In the genomic region with DNA sequence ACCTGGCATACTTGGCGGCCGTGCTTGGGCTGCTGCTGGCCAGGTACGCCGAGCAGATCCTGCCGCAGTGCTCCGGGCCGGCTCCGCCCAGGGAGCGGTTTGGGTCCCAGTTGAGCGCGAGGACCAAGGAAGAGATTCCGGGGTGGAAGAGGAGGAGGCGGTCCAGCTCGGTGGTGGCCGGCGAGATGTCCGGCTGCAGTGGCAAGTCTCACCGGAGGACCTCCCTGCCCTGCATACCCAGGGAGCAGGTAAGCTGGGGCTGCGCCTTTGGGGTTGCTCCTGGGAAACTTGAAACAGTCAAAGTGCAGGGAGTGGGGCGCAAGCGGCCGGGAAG, we compare ENCODE assay signal across 8 mouse cellular contexts. TPM values are rescaled to one million over a fixed set of nuclear protein-coding genes. Genes with fewer than 3 reads are reported as not detected.
DNase-seq lines count a peak whose midpoint lies in the region; ATAC-seq and TF ChIP-seq lines count a peak whose summit lies in the region.

No protein-coding gene starts in this region.

- TF ChIP-seq CTCF in liver, postnatal 0 days (IDR thresholded peaks at IDR 0.05; ENCODE audit: low read depth), result no peak

- H3K27me3 ChIP-seq in forebrain, embryonic 10.5 days (ENCODE audit: poor library complexity, severe bottlenecking), result peaks cover 57% of the 10 kb centered on the region
- peaks cover 53% of the 10 kb centered on the region for H3K27me3 ChIP-seq in hindbrain, embryonic 13.5 days
- H3K27me3 ChIP-seq in liver, postnatal 0 days (ENCODE audit: insufficient read depth, low read length), result peaks cover 26% of the 10 kb centered on the region

- no peaks in the 10 kb centered on the region for H3K36me3 ChIP-seq in forebrain, embryonic 10.5 days (replicated peaks)
- H3K36me3 ChIP-seq in hindbrain, embryonic 13.5 days, result no peaks in the 10 kb centered on the region
- H3K36me3 ChIP-seq in liver, postnatal 0 days (replicated peaks; ENCODE audit: insufficient read depth, low read length), result no peaks in the 10 kb centered on the region

- intact Hi-C loops in left cerebral cortex, postnatal 4 days (cut with DNase I), result loop anchor here (10.0 kb wide), 1 partner anchor 485 kb away; no protein-coding TSS in a partner anchor

- peak; percentile 11 for ATAC-seq in hindbrain, embryonic 13.5 days (ENCODE audit: low FRiP score)
- peak; percentile 19; the same call in 1 of the 2 replicates for ATAC-seq in liver, postnatal 0 days

- no peak for TF ChIP-seq EP300 in liver, postnatal 0 days (IDR thresholded peaks at IDR 0.05; ENCODE audit: low read depth)

- peak overlapping the region; percentile 76 for H3K4me3 ChIP-seq in forebrain, embryonic 10.5 days
- peak overlapping the region; percentile 69 for H3K4me3 ChIP-seq in hindbrain, embryonic 13.5 days
- peak overlapping the region; percentile 54 for H3K4me3 ChIP-seq in liver, postnatal 0 days (ENCODE audit: low read depth, low read length)

- H3K4me2 ChIP-seq in hindbrain, embryonic 13.5 days, result peak overlapping the region; percentile 82
- peak overlapping the region; percentile 76 for H3K4me2 ChIP-seq in liver, postnatal 0 days (ENCODE audit: low read depth, low read length)

- H3K9me3 ChIP-seq in forebrain, embryonic 10.5 days, result no peaks in the 10 kb centered on the region
- H3K9me3 ChIP-seq in hindbrain, embryonic 13.5 days, result no peaks in the 10 kb centered on the region
- no peaks in the 10 kb centered on the region for H3K9me3 ChIP-seq in liver, postnatal 0 days (ENCODE audit: low read length)

- H3K27ac ChIP-seq in forebrain, embryonic 10.5 days, result peak overlapping the region; percentile 86
- 0 out of 2 replicates have a peak overlapping the region, but pooled peaks have one; percentile 52 for H3K27ac ChIP-seq in hindbrain, embryonic 13.5 days
- H3K27ac ChIP-seq in liver, postnatal 0 days (ENCODE audit: low read depth), result no peak overlapping the region

- DNase-seq in lung, adult 18-20 months, result peak; percentile 18 to 23
- DNase-seq in lung, postnatal 36 days, result no peak
- DNase-seq in forebrain, embryonic 10.5 days (ENCODE audit: extremely low spot score, low spot score), result no peak
- peak; percentile 16 for DNase-seq in liver, postnatal 0 days
- DNase-seq in urinary bladder, postnatal 14 days (ENCODE audit: low spot score), result peak; percentile 31
- no peak for DNase-seq in left cerebral cortex, postnatal 4 days
- DNase-seq in layer of hippocampus, adult 8-10 months (ENCODE audit: low spot score in 2 of 2), result no peak

- H3K4me1 ChIP-seq in forebrain, embryonic 10.5 days, result peaks cover 31% of the 10 kb centered on the region
- peaks cover 18% of the 10 kb centered on the region for H3K4me1 ChIP-seq in hindbrain, embryonic 13.5 days (replicated peaks)
- H3K4me1 ChIP-seq in liver, postnatal 0 days (ENCODE audit: insufficient read depth), result no peaks in the 10 kb centered on the region

- 1% methylated on average over 22 of the region's 22 CpGs for WGBS in forebrain, embryonic 10.5 days
- WGBS in hindbrain, embryonic 13.5 days, result 2% methylated on average over 22 of the region's 22 CpGs
- 7% methylated on average over 22 of the region's 22 CpGs for WGBS in liver, postnatal 0 days (ENCODE audit: insufficient replicate concordance)

- H3K9ac ChIP-seq in hindbrain, embryonic 13.5 days, result peak overlapping the region; percentile 79
- peak overlapping the region; percentile 26; the same call in 1 of the 2 replicates for H3K9ac ChIP-seq in liver, postnatal 0 days (replicated peaks)

RNA-seq across cellular contexts. Expression of gene Pde3a, which starts 1.2 kb away (rescaled TPM):
- polyA plus RNA-seq in forebrain, embryonic 10.5 days (2016; fragmentation: Nextera tagmentation; extraction: Ambion mirVana), result 1.1 and 1.3 TPM in 2 replicates
- polyA plus RNA-seq in hindbrain, embryonic 13.5 days (2015; fragmentation: Nextera tagmentation; extraction: Ambion mirVana), result 1.4 and 1.6 TPM in 2 replicates
- 1.3 TPM in 2 replicates for polyA plus RNA-seq in liver, postnatal 0 days (2015; fragmentation: Nextera tagmentation; extraction: Ambion mirVana)
- total RNA-seq in left cerebral cortex, postnatal 4 days (2021), result 1 to 10 TPM; 2.3 to 3.2 TPM
- 1 to 10 TPM; 1.8 to 3.1 (median 2.3) TPM for total RNA-seq in layer of hippocampus, adult 8-10 months (2022)

Comparison
In these comparisons a context has a peak if more than half of its experiments do, and no peak if none do; other contexts are left out.
1. DNase-seq: peak in lung, adult 18-20 months (2 of 2), liver, postnatal 0 days (single experiment) and urinary bladder, postnatal 14 days (single experiment); none in lung, postnatal 36 days (single experiment), forebrain, embryonic 10.5 days (single experiment), left cerebral cortex, postnatal 4 days (single experiment) and layer of hippocampus, adult 8-10 months (0 of 2).
2. Peak in every context shown above with its lines, with median percentiles within 50 percentile points of each other: H3K4me3 ChIP-seq.